10 mouse cellular contexts compared by ENCODE assay signal in the genomic region with DNA sequence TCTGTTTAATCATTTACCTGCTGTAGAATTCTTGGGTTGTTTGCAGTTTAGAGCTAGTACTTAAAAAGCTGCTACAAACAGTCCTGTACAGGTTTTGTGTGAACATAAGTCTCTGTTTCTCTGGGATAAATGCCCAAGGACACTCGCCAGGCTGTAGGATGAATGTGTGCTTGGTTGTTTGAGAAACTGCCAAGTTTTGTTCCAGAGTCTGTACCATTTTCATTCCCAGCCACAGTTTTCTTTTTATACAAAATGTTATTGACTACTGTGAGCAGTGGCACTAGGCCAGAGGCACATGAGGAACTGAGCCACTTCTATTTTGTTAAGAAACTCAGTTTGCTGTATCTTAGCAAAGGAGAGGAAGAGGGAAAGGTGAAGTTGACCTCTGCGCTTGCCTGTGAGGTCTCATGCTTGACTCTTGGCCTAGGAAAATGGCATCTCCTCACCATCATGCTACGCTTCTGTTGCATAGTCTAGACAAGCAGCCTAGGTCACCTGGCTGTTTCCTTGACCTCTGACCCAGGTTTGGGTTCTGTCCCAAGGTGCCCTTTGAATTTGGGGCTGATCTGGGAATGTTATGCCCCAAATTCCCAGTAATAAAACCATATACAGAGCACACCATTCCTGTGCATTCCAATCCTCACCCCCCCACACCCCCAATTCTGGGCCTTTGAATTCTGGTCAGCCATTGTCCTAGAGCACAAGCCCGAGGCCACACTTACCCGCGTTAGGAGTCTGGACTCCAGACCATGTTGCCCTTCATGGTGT. TPM values are rescaled to one million over a fixed set of nuclear protein-coding genes. Genes with fewer than 3 reads are reported as not detected.
DNase-seq lines count a peak whose midpoint lies in the region; ATAC-seq and TF ChIP-seq lines count a peak whose summit lies in the region.
"Had no signal": no experiment of that assay in that cellular context is flagged by ENCODE, and none has a peak within 500 bp of the region (broad histone marks: within the 10 kb centered on the region; RNA-seq: fewer than 3 reads in every experiment).

No protein-coding gene starts in this region.

- no peak overlapping the region for H3K9ac ChIP-seq in lung, embryonic 14.5 days
- H3K9ac ChIP-seq: liver, embryonic 13.5 days had no signal

- no peak for TF ChIP-seq CTCF in lung, embryonic 14.5 days (IDR thresholded peaks at IDR 0.05; ENCODE audit: low read depth)

- H3K9me3 ChIP-seq in lung, embryonic 14.5 days (ENCODE audit: low read depth, low read length): no peaks in the 10 kb centered on the region
- H3K9me3 ChIP-seq: liver, embryonic 13.5 days had no signal

- no peak overlapping the region for H3K4me2 ChIP-seq in lung, embryonic 14.5 days
- H3K4me2 ChIP-seq: heart, embryonic 11.5 days; liver, embryonic 13.5 days had no signal

- H3K4me3 ChIP-seq in lung, embryonic 14.5 days (ENCODE audit: low read depth, low read length): no peak overlapping the region
- H3K4me3 ChIP-seq: liver, embryonic 13.5 days had no signal

- DNase-seq in adrenal gland, adult (ENCODE audit: inconsistent age in 2 of 2, low spot score in 1 of 2): peak; percentile 73 to 81
- DNase-seq in adrenal gland, postnatal 4 days (ENCODE audit: low spot score in 2 of 2): no peak
- DNase-seq in lung, embryonic 14.5 days: peak; percentile 44
- no peak for DNase-seq in lung, postnatal 25 days (ENCODE audit: low spot score)
- peak; percentile 70 to 92 for DNase-seq in layer of hippocampus, adult 18-20 months (ENCODE audit: low spot score in 2 of 2)
- peak; percentile 71 for DNase-seq in right cerebral cortex, postnatal 25 days
- DNase-seq in embryo, embryonic 10.5 days (ENCODE audit: low spot score): no peak
- DNase-seq in neural tube, embryonic 10.5 days (ENCODE audit: extremely low spot score, low spot score): no peak
- DNase-seq: liver, embryonic 13.5 days had no signal

- ATAC-seq in lung, embryonic 14.5 days (ENCODE audit: insufficient read depth): no peak

- 82% methylated on average over 6 of the region's 6 CpGs for WGBS in lung, embryonic 14.5 days

- no peaks in the 10 kb centered on the region for H3K36me3 ChIP-seq in lung, embryonic 14.5 days (ENCODE audit: insufficient read depth)
- H3K36me3 ChIP-seq: liver, embryonic 13.5 days had no signal

- H3K4me1 ChIP-seq in lung, embryonic 14.5 days (ENCODE audit: insufficient read depth): no peaks in the 10 kb centered on the region
- H3K4me1 ChIP-seq: liver, embryonic 13.5 days had no signal

- H3K27ac ChIP-seq in lung, embryonic 14.5 days (ENCODE audit: low read depth): no peak overlapping the region
- H3K27ac ChIP-seq: liver, embryonic 13.5 days had no signal

- no peaks in the 10 kb centered on the region for H3K27me3 ChIP-seq in lung, embryonic 14.5 days (ENCODE audit: insufficient read depth, low read length)
- H3K27me3 ChIP-seq: liver, embryonic 13.5 days had no signal

RNA-seq across cellular contexts. Expression of a gene that starts 13.6 kb away (rescaled TPM):
- 100 to 1,000 TPM; 233 to 238 TPM for total RNA-seq in adrenal gland, postnatal 4 days (2021)
- 166 and 173 TPM in 2 replicates for polyA plus RNA-seq in lung, embryonic 14.5 days (2014; fragmentation: Nextera tagmentation; extraction: Ambion mirVana)
- total RNA-seq in layer of hippocampus, adult 18-20 months (2021): 100 to 1,000 TPM; 169 to 171 TPM

RNA-seq across cellular contexts. Expression of a gene that starts 27.5 kb away (rescaled TPM):
- total RNA-seq in adrenal gland, postnatal 4 days (2021): 10 to 100 TPM; 16.0 to 18.8 TPM
- 15.6 and 16.6 TPM in 2 replicates for polyA plus RNA-seq in lung, embryonic 14.5 days (2014; fragmentation: Nextera tagmentation; extraction: Ambion mirVana)
- 10 to 100 TPM; 69.7 to 74.9 TPM for total RNA-seq in layer of hippocampus, adult 18-20 months (2021)

Comparison
In these comparisons a context has a peak if more than half of its experiments do, and no peak if none do; other contexts are left out.
1. DNase-seq: peak in adrenal gland, adult (2 of 2), lung, embryonic 14.5 days (single experiment), layer of hippocampus, adult 18-20 months (2 of 2) and right cerebral cortex, postnatal 25 days (single experiment); none in adrenal gland, postnatal 4 days (0 of 2), lung, postnatal 25 days (single experiment), embryo, embryonic 10.5 days (single experiment) and neural tube, embryonic 10.5 days (single experiment).